Mouse (Mus musculus) C2C12 (cell line): Measurements from ENCODE around the gene Snrnp70.

Source experiments
- CEBPB ChIP-seq: IDR thresholded peaks from one replicate; pipeline ENCODE4 v1.6.1; 2011; ENCODE audit warnings: low read depth, mild to moderate bottlenecking, control low read depth, moderate library complexity
- CTCF ChIP-seq: IDR thresholded peaks from one replicate; pipeline ENCODE4 v1.5.1; 2011; ENCODE audit not compliant: control insufficient read depth, insufficient read depth, insufficient read length
- MAX ChIP-seq: IDR thresholded peaks from one replicate; pipeline ENCODE4 v1.6.1; 2011; ENCODE audit warnings: mild to moderate bottlenecking, control low read depth
- MYOG ChIP-seq: IDR thresholded peaks from one replicate; pipeline ENCODE4 v1.6.1; 2011; ENCODE audit not compliant: control insufficient read depth, insufficient read length; ENCODE audit errors: extremely low read depth

DNA sequence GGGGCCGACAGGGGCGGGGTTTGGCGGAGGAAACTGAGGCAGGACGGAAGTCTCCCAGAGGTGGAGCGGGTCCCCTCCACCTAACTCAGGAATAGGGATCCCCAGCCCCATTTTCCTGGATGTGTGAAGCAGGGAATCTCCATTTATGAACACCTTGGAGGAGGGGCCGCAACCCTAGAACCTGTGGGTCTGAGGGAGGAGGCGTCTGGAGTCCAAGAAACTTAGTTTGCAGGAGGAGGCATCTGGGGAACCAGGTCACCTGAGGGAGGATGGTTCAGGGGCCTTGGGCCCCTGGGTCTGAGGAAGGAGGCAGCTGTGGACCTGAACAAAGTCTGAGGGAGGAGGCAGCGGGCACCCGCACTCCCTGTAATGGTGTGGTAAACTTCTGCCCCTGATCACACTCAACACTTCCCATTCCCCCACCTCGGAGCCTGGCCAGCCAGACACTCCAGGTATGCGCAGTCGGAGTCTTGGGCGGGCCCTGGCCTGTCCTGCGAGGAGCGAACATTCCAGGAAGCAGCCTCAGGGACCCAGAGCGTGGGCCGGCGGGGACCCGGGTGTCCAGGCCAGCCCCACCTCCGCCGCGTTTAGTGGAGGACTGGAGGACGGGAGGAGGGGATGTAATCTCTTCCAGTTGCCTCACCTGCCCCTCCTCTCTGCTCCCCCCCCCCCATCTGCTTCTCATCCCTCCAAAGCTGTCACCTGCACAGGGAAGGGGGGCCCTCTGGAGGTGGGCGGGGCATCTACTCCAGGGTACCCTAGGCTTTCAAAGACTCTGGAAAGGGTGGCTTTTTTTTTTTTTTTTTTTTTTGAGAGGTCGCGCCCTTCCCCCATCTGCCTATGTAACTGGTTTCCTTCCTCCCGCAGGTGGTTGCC lies 18.6 kb upstream of the Snrnp70 start:
- TF ChIP-seq CTCF (no peak), MYOG (no peak), CEBPB (no peak), MAX (no peak)
